Mouse (Mus musculus): Measurements from ENCODE around the gene Mast4. TPM values are rescaled to one million over a fixed set of nuclear protein-coding genes. Genes with fewer than 3 reads are reported as not detected.

Gene Mast4
- polyA plus RNA-seq, 1 experiment from 2014 or later = 10.1 TPM

DNA sequence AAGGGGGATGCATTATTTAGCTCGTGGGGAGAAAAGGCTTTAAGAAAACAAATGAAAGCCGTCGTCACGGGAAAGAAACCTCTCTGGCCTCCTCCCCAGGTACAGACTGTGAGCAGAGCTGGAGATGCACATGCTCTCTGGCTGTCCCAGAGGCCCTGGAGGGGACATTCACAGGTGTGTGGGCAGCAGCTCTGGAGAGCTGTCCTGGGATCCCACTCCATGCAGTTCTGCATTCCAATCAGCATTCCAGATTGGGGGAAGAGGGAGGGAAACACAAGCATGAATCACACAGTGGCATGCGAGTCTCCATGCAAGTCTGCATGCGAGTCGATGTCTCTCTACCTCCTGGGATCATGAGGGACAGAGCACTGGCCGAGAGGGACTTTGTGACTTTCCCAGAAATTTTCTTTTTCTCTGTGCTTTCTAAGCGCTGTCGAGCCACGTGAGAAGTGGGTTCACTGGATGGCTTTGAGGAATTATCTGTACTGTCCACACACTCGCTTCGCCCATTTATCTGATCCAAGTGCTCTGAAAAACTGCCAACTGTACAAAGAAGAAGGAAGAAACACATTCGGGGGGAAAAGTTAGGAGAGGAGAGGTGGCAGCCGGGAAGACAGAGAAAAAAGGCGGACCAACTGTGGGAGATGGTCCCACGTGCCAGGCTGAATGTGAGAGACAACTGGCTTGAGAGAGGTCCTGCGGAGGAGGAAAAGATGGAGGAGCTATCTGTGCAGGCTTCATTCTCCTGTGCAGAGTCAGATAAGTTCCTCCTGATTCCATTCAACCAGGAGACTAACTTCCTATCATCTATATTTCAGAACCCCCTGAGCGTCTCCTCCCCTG lies 580.4 kb downstream of the Mast4 start:
- H3K4me3 ChIP-seq (ENCODE audit: low read depth, low read length) = no peak overlapping the region
- WGBS = 59% methylated on average over 19 of the region's 19 CpGs
- DNase-seq (ENCODE audit: low spot score) (no peak), ATAC-seq (replicated peaks; ENCODE audit: low FRiP score) (peak; percentile 83)
- H3K9ac ChIP-seq (ENCODE audit: low read depth, low read length) = no peak overlapping the region
- 0 out of 2 replicates have a peak overlapping the region, but pooled peaks have one; percentile 6 for H3K4me2 ChIP-seq
- H3K27me3 ChIP-seq (replicated peaks; ENCODE audit: control insufficient read depth, insufficient read depth, low read length) = no peaks in the 10 kb centered on the region
- H3K27ac ChIP-seq (ENCODE audit: low read depth, low read length) = no peak overlapping the region
- H3K36me3 ChIP-seq (ENCODE audit: control insufficient read depth, insufficient read depth, low read length) = peaks cover 9% of the 10 kb centered on the region; the same call in 1 of the 2 replicates
- H3K4me1 ChIP-seq (replicated peaks; ENCODE audit: control insufficient read depth, insufficient read depth, low read length) = peaks cover 11% of the 10 kb centered on the region
- H3K9me3 ChIP-seq (ENCODE audit: control insufficient read depth, low read length) = no peaks in the 10 kb centered on the region

DNA sequence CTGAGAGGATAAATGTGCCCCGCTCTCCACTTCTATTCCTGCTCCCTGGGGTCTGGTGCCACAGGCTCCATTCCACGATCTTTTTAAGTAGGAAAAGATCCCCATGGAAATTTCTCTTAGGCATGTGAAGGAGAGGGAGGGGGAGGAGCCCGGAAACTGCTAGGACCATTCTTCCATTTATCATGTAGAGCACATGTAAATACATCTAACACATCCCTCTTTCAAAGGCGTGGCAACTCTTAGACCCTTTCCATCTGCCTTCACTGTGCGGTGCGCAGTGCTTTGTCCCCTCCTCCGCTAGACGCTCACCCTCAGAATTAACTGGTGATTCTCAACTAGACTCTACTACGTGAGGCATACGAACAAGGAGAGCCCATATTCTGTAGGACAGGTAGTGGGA lies 584.4 kb downstream of the Mast4 start:
- DNase-seq (ENCODE audit: low spot score) (no peak), ATAC-seq (replicated peaks; ENCODE audit: low FRiP score) (no peak)
- H3K4me3 ChIP-seq (ENCODE audit: low read depth, low read length) = no peak overlapping the region
- H3K4me2 ChIP-seq = no peak overlapping the region
- no peaks in the 10 kb centered on the region for H3K9me3 ChIP-seq (ENCODE audit: control insufficient read depth, low read length)
- no peak overlapping the region for H3K9ac ChIP-seq (ENCODE audit: low read depth, low read length)
- H3K36me3 ChIP-seq (ENCODE audit: control insufficient read depth, insufficient read depth, low read length) = peaks cover 5% of the 10 kb centered on the region; the same call in 1 of the 2 replicates
- no peaks in the 10 kb centered on the region for H3K27me3 ChIP-seq (replicated peaks; ENCODE audit: control insufficient read depth, insufficient read depth, low read length)
- peaks cover 8% of the 10 kb centered on the region for H3K4me1 ChIP-seq (replicated peaks; ENCODE audit: control insufficient read depth, insufficient read depth, low read length)
- 89% methylated on average over 10 of the region's 10 CpGs for WGBS
- no peak overlapping the region for H3K27ac ChIP-seq (ENCODE audit: low read depth, low read length)

DNA sequence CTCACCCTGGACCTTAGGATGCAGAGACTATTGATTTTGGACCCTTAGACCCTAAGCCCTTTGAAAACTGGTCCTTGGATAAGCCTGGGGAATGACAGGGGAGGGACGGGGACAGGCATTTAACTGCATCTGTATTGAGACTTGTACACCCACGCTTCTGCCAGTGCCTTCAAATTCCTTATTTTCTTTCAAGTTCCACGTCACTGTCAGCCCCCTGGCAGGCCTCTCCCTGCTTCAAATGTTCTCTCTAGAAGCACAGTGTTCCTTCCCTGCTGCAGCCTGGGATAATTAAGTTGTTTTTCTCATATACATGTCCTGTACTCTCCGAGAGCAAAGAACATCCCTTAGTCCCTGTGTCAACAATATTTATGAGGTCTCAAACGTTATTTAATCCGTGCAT lies 585.1 kb downstream of the Mast4 start:
- 79% methylated on average over 6 of the region's 6 CpGs for WGBS
- no peak for DNase-seq (ENCODE audit: low spot score)
- H3K9ac ChIP-seq (ENCODE audit: low read depth, low read length) = no peak overlapping the region
- no peak overlapping the region for H3K27ac ChIP-seq (ENCODE audit: low read depth, low read length)
- H3K4me1 ChIP-seq (replicated peaks; ENCODE audit: control insufficient read depth, insufficient read depth, low read length) = peaks cover 7% of the 10 kb centered on the region
- no peak overlapping the region for H3K4me2 ChIP-seq
- no peak for ATAC-seq (replicated peaks; ENCODE audit: low FRiP score)
- H3K9me3 ChIP-seq (ENCODE audit: control insufficient read depth, low read length) = no peaks in the 10 kb centered on the region
- H3K4me3 ChIP-seq (ENCODE audit: low read depth, low read length) = no peak overlapping the region
- H3K27me3 ChIP-seq (replicated peaks; ENCODE audit: control insufficient read depth, insufficient read depth, low read length) = no peaks in the 10 kb centered on the region
- peaks cover 5% of the 10 kb centered on the region; the same call in 1 of the 2 replicates for H3K36me3 ChIP-seq (ENCODE audit: control insufficient read depth, insufficient read depth, low read length)

DNA sequence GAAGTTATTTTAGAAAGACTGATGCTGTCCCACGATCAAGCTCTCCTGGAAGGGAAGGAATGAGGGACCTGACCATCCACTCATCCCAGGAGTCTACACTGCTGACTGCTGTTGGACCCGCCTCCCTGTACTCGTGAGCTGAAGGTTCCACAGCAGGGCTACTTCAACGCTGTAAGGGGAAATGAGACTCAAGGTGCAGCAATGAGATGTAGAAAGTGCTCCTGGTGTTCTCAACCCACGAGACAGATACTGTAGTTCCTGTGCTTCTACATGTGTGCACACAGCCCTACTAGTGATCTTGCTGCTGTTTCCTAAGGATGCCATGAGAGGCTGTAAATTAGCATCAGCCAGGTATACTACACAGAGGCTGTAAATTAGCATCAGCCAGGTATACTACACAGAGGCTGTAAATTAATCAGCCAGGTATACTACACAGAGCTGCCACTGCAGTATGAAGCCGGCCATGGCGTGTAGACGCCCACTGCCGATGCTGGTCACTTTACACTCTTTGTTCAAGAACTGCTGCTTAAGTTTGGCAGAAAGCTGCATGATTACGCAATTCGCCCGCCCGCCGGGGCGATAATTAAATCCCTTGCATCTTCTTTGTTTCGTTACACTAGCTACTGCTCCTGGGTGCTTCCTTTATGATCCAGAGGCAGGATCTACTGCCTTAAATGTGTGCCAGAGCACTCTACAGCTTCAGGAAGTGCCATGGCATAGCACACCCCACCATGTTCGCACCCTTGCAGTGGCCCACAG lies 587.3 kb downstream of the Mast4 start:
- ATAC-seq (replicated peaks; ENCODE audit: low FRiP score) (no peak), DNase-seq (ENCODE audit: low spot score) (no peak)
- Histone ChIP-seq H3K9ac (ENCODE audit: low read depth, low read length) (no peak overlapping the region), H3K36me3 (ENCODE audit: control insufficient read depth, insufficient read depth, low read length) (peaks cover 5% of the 10 kb centered on the region; the same call in 1 of the 2 replicates), H3K4me1 (replicated peaks; ENCODE audit: control insufficient read depth, insufficient read depth, low read length) (no peaks in the 10 kb centered on the region), H3K27me3 (replicated peaks; ENCODE audit: control insufficient read depth, insufficient read depth, low read length) (no peaks in the 10 kb centered on the region), H3K4me2 (no peak overlapping the region), H3K9me3 (ENCODE audit: control insufficient read depth, low read length) (no peaks in the 10 kb centered on the region), H3K4me3 (ENCODE audit: low read depth, low read length) (no peak overlapping the region), H3K27ac (ENCODE audit: low read depth, low read length) (no peak overlapping the region)
- WGBS = 85% methylated on average over 17 of the region's 17 CpGs

DNA sequence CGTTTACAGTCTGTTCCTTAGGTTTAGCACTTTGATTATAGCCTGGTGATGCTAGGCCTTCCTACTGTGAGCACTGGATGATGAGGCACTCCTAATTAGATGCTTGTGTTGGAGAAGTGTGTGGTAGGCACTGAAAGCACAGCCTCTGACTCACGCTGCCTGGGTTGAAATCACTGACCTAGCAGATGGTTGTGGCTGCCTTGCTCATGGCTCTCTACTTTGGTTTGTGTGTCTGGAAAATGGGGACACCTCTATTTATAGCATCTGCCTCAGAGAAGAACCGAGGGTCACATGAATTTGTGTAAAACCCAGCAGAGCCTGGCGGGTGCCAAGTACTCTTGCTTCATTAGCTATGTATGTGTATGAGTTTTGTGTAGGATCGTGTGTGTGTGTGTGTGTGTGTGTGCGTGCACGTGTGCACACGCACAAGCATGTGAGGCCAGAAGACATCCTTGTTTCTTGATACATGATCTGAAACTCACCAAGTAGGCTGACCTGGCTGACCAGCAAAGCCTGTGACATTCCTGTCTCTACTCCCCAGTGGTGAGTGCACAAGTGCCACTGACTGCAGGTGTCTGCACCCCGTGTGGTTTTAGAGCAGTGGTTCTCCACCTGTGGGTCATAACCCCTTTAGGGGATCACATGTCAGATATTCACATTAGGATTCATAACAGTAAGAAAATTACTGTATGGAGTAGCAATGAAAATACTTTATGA lies 588.5 kb downstream of the Mast4 start:
- Histone ChIP-seq H3K4me1 (replicated peaks; ENCODE audit: control insufficient read depth, insufficient read depth, low read length) (no peaks in the 10 kb centered on the region), H3K4me2 (no peak overlapping the region), H3K4me3 (ENCODE audit: low read depth, low read length) (no peak overlapping the region), H3K27ac (ENCODE audit: low read depth, low read length) (no peak overlapping the region), H3K9ac (ENCODE audit: low read depth, low read length) (no peak overlapping the region), H3K27me3 (replicated peaks; ENCODE audit: control insufficient read depth, insufficient read depth, low read length) (no peaks in the 10 kb centered on the region), H3K9me3 (ENCODE audit: control insufficient read depth, low read length) (no peaks in the 10 kb centered on the region), H3K36me3 (ENCODE audit: control insufficient read depth, insufficient read depth, low read length) (no peaks in the 10 kb centered on the region)
- 0 out of 2 replicates have a peak, but pooled peaks have one; percentile 7 for ATAC-seq (replicated peaks; ENCODE audit: low FRiP score)
- WGBS = 84% methylated on average over 9 of the region's 9 CpGs
- no peak for DNase-seq (ENCODE audit: low spot score)

DNA sequence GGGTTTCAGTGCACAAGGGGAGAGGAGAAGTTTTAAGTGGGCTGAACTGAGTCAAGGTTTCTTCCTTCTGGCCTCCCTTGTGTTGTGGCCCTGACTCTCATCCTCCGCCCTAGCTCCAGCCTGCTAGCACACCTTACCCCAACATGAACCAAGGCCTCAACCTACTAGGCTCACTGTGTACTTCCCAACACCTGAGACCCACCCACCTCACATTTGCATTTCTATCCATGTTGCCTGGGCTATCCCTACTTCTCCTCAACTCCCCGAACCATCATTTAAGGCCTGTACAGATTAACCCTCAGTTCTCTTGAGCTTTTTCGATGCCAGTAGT lies 589.1 kb downstream of the Mast4 start:
- no peaks in the 10 kb centered on the region for H3K36me3 ChIP-seq (ENCODE audit: control insufficient read depth, insufficient read depth, low read length)
- DNase-seq (ENCODE audit: low spot score) (no peak), ATAC-seq (replicated peaks; ENCODE audit: low FRiP score) (peak; percentile 31; the same call in 1 of the 2 replicates)
- H3K9me3 ChIP-seq (ENCODE audit: control insufficient read depth, low read length) = no peaks in the 10 kb centered on the region
- H3K9ac ChIP-seq (ENCODE audit: low read depth, low read length) = no peak overlapping the region
- H3K4me3 ChIP-seq (ENCODE audit: low read depth, low read length) = no peak overlapping the region
- no peaks in the 10 kb centered on the region for H3K27me3 ChIP-seq (replicated peaks; ENCODE audit: control insufficient read depth, insufficient read depth, low read length)
- no peak overlapping the region for H3K4me2 ChIP-seq
- H3K4me1 ChIP-seq (replicated peaks; ENCODE audit: control insufficient read depth, insufficient read depth, low read length) = peaks cover under 1% of the 10 kb centered on the region; the same call in 1 of the 2 replicates
- no peak overlapping the region for H3K27ac ChIP-seq (ENCODE audit: low read depth, low read length)
- 94% methylated on average over 3 of the region's 3 CpGs for WGBS

DNA sequence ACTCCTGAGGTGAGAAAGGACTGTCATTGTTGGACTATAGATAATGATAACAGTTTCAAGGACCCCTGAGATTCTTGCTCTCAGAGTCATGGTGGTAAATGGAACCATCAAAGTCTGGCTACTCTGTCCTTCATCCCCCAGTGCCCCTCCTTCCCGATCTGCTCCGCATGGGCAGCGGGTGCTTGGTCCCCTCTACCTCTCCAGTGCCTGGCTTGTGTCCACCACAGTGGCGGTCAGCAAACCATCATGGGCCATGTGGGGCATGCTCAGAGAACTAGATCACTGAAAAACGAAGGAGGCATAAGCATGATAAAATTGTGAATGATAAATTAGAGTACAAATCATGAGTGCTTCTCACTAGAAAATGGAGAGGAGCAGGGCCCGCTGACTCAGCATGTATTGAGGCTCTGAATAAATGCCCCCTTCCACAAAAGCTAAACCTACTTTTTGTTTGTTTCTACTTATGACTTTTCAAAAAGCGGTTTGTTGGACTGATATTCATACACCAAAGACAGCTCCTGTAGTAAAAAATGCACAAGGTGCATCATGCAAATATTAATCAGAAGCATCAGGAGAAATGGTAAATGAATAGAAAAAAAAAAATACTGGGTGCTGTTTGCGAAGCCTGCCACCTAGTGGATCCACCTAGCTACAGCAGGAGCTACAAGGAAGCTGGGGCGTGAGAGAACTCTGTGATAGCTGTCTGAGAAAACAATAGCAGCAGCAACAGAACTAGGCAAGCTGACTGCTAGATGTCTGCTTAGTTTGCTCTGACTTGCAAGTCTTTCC lies 589.6 kb downstream of the Mast4 start:
- WGBS = 59% methylated on average over 9 of the region's 9 CpGs

More for the DNA sequence above, 589.6 kb downstream of the Mast4 start:
- ATAC-seq (replicated peaks; ENCODE audit: low FRiP score) = no peak
- Histone ChIP-seq H3K36me3 (ENCODE audit: control insufficient read depth, insufficient read depth, low read length) (no peaks in the 10 kb centered on the region; the same call in 1 of the 2 replicates), H3K9ac (ENCODE audit: low read depth, low read length) (no peak overlapping the region), H3K4me3 (ENCODE audit: low read depth, low read length) (no peak overlapping the region), H3K4me1 (replicated peaks; ENCODE audit: control insufficient read depth, insufficient read depth, low read length) (peaks cover 6% of the 10 kb centered on the region), H3K9me3 (ENCODE audit: control insufficient read depth, low read length) (no peaks in the 10 kb centered on the region), H3K27ac (ENCODE audit: low read depth, low read length) (no peak overlapping the region), H3K27me3 (replicated peaks; ENCODE audit: control insufficient read depth, insufficient read depth, low read length) (no peaks in the 10 kb centered on the region), H3K4me2 (no peak overlapping the region)
- no peak for DNase-seq (ENCODE audit: low spot score)

Data from liver, embryonic 11.5 days (tissue).